Mouse (Mus musculus): Measurements from ENCODE around the gene Usp6nl. TPM values are rescaled to one million over a fixed set of nuclear protein-coding genes. Genes with fewer than 3 reads are reported as not detected.

Gene Usp6nl
- total and polyA plus RNA-seq, 3 experiments = 2.0 to 6.6 (median 6.5) TPM

DNA sequence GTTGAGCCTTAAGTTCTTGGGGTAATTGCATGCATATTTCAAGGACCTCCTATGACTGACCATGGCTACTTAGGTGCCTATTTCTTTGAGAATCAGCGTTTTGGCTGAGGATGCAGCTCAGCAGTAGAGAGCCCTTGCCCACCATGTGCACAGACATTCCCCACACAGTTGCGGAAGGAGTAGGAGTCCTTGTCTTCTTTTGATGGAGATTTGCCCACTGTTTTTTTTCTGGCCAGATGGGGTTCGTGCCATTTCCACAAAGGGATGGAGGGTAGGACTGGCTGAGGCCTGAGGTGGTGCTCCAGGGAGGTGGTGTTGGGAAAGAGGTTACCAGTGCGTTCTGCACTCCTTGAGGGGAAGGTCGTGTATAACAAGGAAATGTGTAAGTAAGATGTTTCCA, 91.9 kb downstream of the Usp6nl start:
- whole genome bisulfite sequencing = 87% methylated on average over 5 of the region's 5 CpGs
- Histone ChIP-seq H3K4me3 (no peak overlapping the region), H3K9ac (ENCODE audit: low read depth, low read length) (no peak overlapping the region)

DNA sequence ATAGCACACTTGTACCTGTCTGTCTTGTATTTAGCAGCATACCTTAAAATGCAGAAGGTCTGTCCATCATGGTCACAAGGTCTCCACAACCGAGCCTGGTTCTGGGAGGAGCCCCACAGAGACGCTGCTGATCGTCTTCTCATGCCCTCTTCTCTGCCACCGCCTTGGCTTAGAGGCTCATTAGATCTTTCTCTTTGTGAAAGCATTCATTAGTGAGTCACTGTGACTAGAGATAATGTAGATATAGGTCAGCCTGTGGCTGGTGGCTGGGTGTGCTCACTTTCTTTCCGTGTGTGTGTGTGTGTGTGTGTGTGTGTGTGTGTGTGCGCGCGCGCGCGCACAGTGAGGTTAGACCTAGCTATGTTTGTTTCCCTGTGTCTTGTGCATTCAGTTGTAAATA, 94.7 kb downstream of the Usp6nl start:
- Histone ChIP-seq H3K36me3 (ENCODE audit: control insufficient read depth, insufficient read depth, low read length) (no peaks in the 10 kb centered on the region), H3K27ac (no peak overlapping the region), H3K27me3 (ENCODE audit: control insufficient read depth, insufficient read depth, low read length) (no peaks in the 10 kb centered on the region), H3K4me1 (ENCODE audit: control insufficient read depth, insufficient read depth, low read length) (no peaks in the 10 kb centered on the region), H3K9ac (ENCODE audit: low read depth, low read length) (no peak overlapping the region), H3K79me2 (replicated peaks; ENCODE audit: control insufficient read depth, insufficient read depth, low read length) (no peaks in the 10 kb centered on the region), H3K4me3 (no peak overlapping the region)
- WGBS = 85% methylated on average over 11 of the region's 11 CpGs
- no peak for DNase-seq
- TF ChIP-seq EP300 (IDR thresholded peaks at IDR 0.05; ENCODE audit: insufficient read depth, low read depth, low read length) (no peak), POLR2A (IDR thresholded peaks at IDR 0.05; ENCODE audit: insufficient read depth, low read depth, low read length) (no peak), CTCF (IDR thresholded peaks at IDR 0.05) (no peak)
- intact Hi-C loops (cut with DNase I) = no loop called here

More for the DNA sequence above, 91.9 kb downstream of the Usp6nl start:
- H3K4me1 ChIP-seq (ENCODE audit: control insufficient read depth, insufficient read depth, low read length) = no peaks in the 10 kb centered on the region
- no peak overlapping the region for H3K27ac ChIP-seq
- H3K27me3 ChIP-seq (ENCODE audit: control insufficient read depth, insufficient read depth, low read length) = no peaks in the 10 kb centered on the region
- no peak for DNase-seq
- intact Hi-C loops (cut with DNase I) = no loop called here
- no peaks in the 10 kb centered on the region for H3K79me2 ChIP-seq (replicated peaks; ENCODE audit: control insufficient read depth, insufficient read depth, low read length)
- H3K36me3 ChIP-seq (ENCODE audit: control insufficient read depth, insufficient read depth, low read length) = no peaks in the 10 kb centered on the region
- TF ChIP-seq CTCF (IDR thresholded peaks at IDR 0.05) = no peak
- no peak for TF ChIP-seq EP300 (IDR thresholded peaks at IDR 0.05; ENCODE audit: insufficient read depth, low read depth, low read length)

- H3K27me3 ChIP-seq (ENCODE audit: control insufficient read depth, insufficient read depth, low read length) = no peaks in the 10 kb centered on the region
- no peaks in the 10 kb centered on the region for H3K79me2 ChIP-seq (replicated peaks; ENCODE audit: control insufficient read depth, insufficient read depth, low read length)
- H3K4me3 ChIP-seq = no peak overlapping the region
- no peak overlapping the region for H3K9ac ChIP-seq (ENCODE audit: low read depth, low read length)
- H3K36me3 ChIP-seq (ENCODE audit: control insufficient read depth, insufficient read depth, low read length) = no peaks in the 10 kb centered on the region
- DNase-seq = no peak
- H3K4me1 ChIP-seq (ENCODE audit: control insufficient read depth, insufficient read depth, low read length) = no peaks in the 10 kb centered on the region
- intact Hi-C loops (cut with DNase I) = no loop called here
- no peak overlapping the region for H3K27ac ChIP-seq
- no peak for TF ChIP-seq EP300 (IDR thresholded peaks at IDR 0.05; ENCODE audit: insufficient read depth, low read depth, low read length)
- no peak for TF ChIP-seq POLR2A (IDR thresholded peaks at IDR 0.05; ENCODE audit: insufficient read depth, low read depth, low read length)
- TF ChIP-seq CTCF (IDR thresholded peaks at IDR 0.05) = no peak
- WGBS = 88% methylated on average over 24 of the region's 24 CpGs
These were observed 101.4 kb downstream of the Usp6nl start for GRCm38 (mm10) chr2:6423661-6424550.

DNA sequence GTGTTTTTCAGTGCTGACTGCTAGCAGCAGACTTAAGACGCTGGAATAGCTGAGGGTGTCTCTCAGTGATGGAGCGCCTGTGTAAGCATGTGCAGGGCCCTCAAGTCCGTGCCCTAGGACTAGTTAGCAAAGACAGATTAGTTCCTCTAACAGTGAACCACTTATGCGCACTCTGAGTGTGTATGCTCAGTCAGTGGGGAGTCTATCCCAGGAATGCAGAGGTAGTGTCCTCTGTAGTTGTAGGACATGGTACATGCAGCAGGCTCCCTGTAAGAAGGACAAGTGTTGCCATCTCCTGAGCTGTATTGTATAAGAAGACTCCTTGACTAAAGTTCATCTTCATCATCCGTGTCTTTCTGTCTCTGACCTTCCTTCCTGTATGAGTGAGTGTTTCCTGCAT, 102.4 kb downstream of the Usp6nl start:
- no peaks in the 10 kb centered on the region for H3K27me3 ChIP-seq (ENCODE audit: control insufficient read depth, insufficient read depth, low read length)

DNA sequence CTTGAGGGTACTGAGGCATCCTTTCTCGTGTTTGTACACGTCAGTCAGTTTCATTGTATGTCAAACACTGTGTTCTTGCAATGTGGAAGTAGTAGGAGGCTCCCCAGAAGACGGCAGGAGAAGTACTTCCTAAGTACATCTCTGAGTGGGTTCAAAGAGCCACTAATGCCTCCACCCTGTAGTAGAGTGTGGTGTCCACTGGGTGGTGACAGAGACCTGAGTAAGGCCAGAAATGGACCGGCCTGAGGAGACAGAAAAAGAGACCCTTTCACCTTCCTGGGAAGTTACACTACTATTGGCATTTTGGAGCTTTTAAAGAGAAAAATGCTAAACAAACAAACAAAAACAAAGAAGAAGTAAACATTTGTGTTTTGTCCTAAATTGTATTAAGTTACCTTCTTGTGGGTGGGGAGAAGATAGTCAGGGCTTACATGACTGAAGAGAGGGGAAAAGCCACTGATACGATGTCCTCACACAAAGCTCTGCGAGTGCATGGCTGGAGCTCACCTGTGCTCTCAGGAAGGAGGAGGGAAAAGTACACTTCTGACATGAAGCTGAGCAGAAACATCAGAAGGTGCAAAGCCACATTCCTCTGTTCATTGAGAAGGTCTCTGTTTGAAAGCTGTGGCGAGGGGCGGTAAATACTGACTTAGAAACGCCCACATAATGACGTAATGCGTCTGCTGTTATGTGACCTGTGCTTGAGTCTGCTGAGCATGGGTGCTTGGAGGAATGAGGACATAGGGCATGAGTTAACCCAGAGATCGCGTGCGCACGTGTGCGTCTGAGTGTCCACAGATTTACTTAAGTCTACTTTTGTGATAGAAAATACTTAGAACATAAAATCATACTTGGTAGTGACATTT, 113.9 kb downstream of the Usp6nl start:
- H3K36me3 ChIP-seq (ENCODE audit: control insufficient read depth, insufficient read depth, low read length) = no peaks in the 10 kb centered on the region; the same call in 1 of the 2 replicates
- TF ChIP-seq EP300 (IDR thresholded peaks at IDR 0.05; ENCODE audit: insufficient read depth, low read depth, low read length) (peak; percentile 82), POLR2A (IDR thresholded peaks at IDR 0.05; ENCODE audit: insufficient read depth, low read depth, low read length) (no peak), CTCF (IDR thresholded peaks at IDR 0.05) (peak; percentile 95)
- H3K27me3 ChIP-seq (ENCODE audit: control insufficient read depth, insufficient read depth, low read length) = no peaks in the 10 kb centered on the region
- intact Hi-C loops (cut with DNase I) = loop anchor here (2.0 to 10.0 kb wide), 3 partner anchors 32 to 1946 kb away; no protein-coding TSS in a partner anchor
- peak; percentile 33 to 66 for DNase-seq
- no peak overlapping the region for H3K27ac ChIP-seq
- no peaks in the 10 kb centered on the region for H3K79me2 ChIP-seq (replicated peaks; ENCODE audit: control insufficient read depth, insufficient read depth, low read length)
- 77% methylated on average over 16 of the region's 16 CpGs for WGBS
- H3K4me1 ChIP-seq (ENCODE audit: control insufficient read depth, insufficient read depth, low read length) = no peaks in the 10 kb centered on the region
- H3K9ac ChIP-seq (ENCODE audit: low read depth, low read length) = no peak overlapping the region
- no peak overlapping the region for H3K4me3 ChIP-seq

More for the DNA sequence above, 102.4 kb downstream of the Usp6nl start:
- no peak for DNase-seq
- 82% methylated on average over 5 of the region's 5 CpGs for WGBS
- no peaks in the 10 kb centered on the region for H3K4me1 ChIP-seq (ENCODE audit: control insufficient read depth, insufficient read depth, low read length)
- H3K36me3 ChIP-seq (ENCODE audit: control insufficient read depth, insufficient read depth, low read length) = no peaks in the 10 kb centered on the region
- intact Hi-C loops (cut with DNase I) = no loop called here
- no peak overlapping the region for H3K27ac ChIP-seq
- no peaks in the 10 kb centered on the region for H3K79me2 ChIP-seq (replicated peaks; ENCODE audit: control insufficient read depth, insufficient read depth, low read length)
- no peak for TF ChIP-seq CTCF (IDR thresholded peaks at IDR 0.05)
- no peak for TF ChIP-seq EP300 (IDR thresholded peaks at IDR 0.05; ENCODE audit: insufficient read depth, low read depth, low read length)
- TF ChIP-seq POLR2A (IDR thresholded peaks at IDR 0.05; ENCODE audit: insufficient read depth, low read depth, low read length) = no peak
- H3K9ac ChIP-seq (ENCODE audit: low read depth, low read length) = no peak overlapping the region
- H3K4me3 ChIP-seq = no peak overlapping the region

Data from heart, adult 2 months (tissue).